Mouse (Mus musculus): ENCODE measurements around the gene Strn4.

- TF ChIP-seq POLR2A (IDR thresholded peaks at IDR 0.05; ENCODE audit: insufficient read depth, low read depth, low read length) (peak; percentile 80; the same call in 1 of the 2 replicates), CTCF (IDR thresholded peaks at IDR 0.05) (no peak), EP300 (IDR thresholded peaks at IDR 0.05; ENCODE audit: insufficient read depth, low read depth, low read length) (no peak)
Measured at GRCm38 (mm10) chr7:16842645-16843063, 27.0 kb downstream of the Strn4 start, which contains the start of gene Prkd2.

Measured in heart, adult 2 months (tissue).